Mouse (Mus musculus) forebrain, embryonic 13.5 days (tissue): ENCODE results near the gene Tdrd9. TPM values are rescaled to one million over a fixed set of nuclear protein-coding genes. Genes with fewer than 3 reads are reported as not detected.

Source experiments
- ATAC-seq: fragments of 200-750 bp; cut with Nextera tagmentation; 2 replicates; pipeline ENCODE4 v1.8.0; 2017
- H3K27ac ChIP-seq: fragments of 300-500 bp; sonication (generic); 2 replicates; pipeline ENCODE4 v1.5.1; 2015; ENCODE audit warnings: inconsistent platforms, mild to moderate bottlenecking, moderate library complexity
- H3K27me3 ChIP-seq: fragments of 300-500 bp; sonication (generic); 2 replicates; pipeline ENCODE4 v1.6.1; 2015; ENCODE audit warnings: mild to moderate bottlenecking, inconsistent platforms
- H3K36me3 ChIP-seq: fragments of 300-500 bp; sonication (generic); 2 replicates; pipeline ENCODE4 v1.6.1; 2015; ENCODE audit warnings: mild to moderate bottlenecking, inconsistent platforms; ENCODE audit not compliant: poor library complexity, severe bottlenecking
- H3K4me1 ChIP-seq: fragments of 300-500 bp; sonication (generic); 2 replicates; pipeline ENCODE4 v1.6.1; 2015; ENCODE audit warnings: inconsistent platforms
- H3K4me2 ChIP-seq: fragments of 300-500 bp; sonication (generic); 2 replicates; pipeline ENCODE4 v1.6.1; 2015; ENCODE audit warnings: inconsistent platforms, mild to moderate bottlenecking, moderate library complexity
- H3K4me3 ChIP-seq: fragments of 300-500 bp; sonication (generic); 2 replicates; pipeline ENCODE4 v1.5.1; 2015; ENCODE audit warnings: mild to moderate bottlenecking, inconsistent platforms
- H3K9ac ChIP-seq: fragments of 300-500 bp; sonication (generic); 2 replicates; pipeline ENCODE4 v1.6.1; 2015; ENCODE audit warnings: mild to moderate bottlenecking, inconsistent platforms
- H3K9me3 ChIP-seq: fragments of 300-500 bp; sonication (generic); replicated peaks from 2 replicates; pipeline ENCODE4 v1.6.1; 2016; ENCODE audit warnings: inconsistent platforms
- WGBS: fragments of 180-500 bp; shearing (Covaris S2); methylation state at CpG from one replicate; pipeline ENCODE4 v1.1.7; 2015; 5-methylcytosine and 5-hydroxymethylcytosine counted together
- polyA plus RNA-seq: library from polyadenylated mRNA; unstranded; fragments of >200 nt; fragmentation: Nextera tagmentation; extraction: Ambion mirVana; gene quantifications from 2 replicates; pipeline ENCODE4 v1.2.1, GENCODE M21; 2015

Gene Tdrd9
- 0.45 and 1.3 TPM in 2 replicates for polyA plus RNA-seq

- H3K27me3 ChIP-seq, result no peaks in the 10 kb centered on the region
- no peak for ATAC-seq
- 91% methylated on average over 18 of the region's 18 CpGs for WGBS
- H3K4me1 ChIP-seq, result peaks cover 2% of the 10 kb centered on the region
- no peak within 1 kb of the TSS for H3K9ac ChIP-seq
- H3K9me3 ChIP-seq, result no peaks in the 10 kb centered on the region
- H3K4me3 ChIP-seq, result no peak within 1 kb of the TSS
- no peaks in the 10 kb centered on the region for H3K36me3 ChIP-seq
- no peak within 1 kb of the TSS for H3K27ac ChIP-seq
- H3K4me2 ChIP-seq, result no peak within 1 kb of the TSS
Measured at GRCm38 (mm10) chr12:111971231-111971686, at the start of gene Tdrd9. Tdrd9 (plus strand) TSS chr12:111971559.

- Histone ChIP-seq H3K4me3 (no peak overlapping the region), H3K36me3 (no peaks in the 10 kb centered on the region), H3K9me3 (no peaks in the 10 kb centered on the region), H3K4me2 (no peak overlapping the region), H3K9ac (no peak overlapping the region), H3K4me1 (peaks cover 4% of the 10 kb centered on the region; the same call in 1 of the 2 replicates), H3K27me3 (0 out of 2 replicates have a peak, but pooled peaks cover 2% of the 10 kb centered on the region), H3K27ac (no peak overlapping the region)
- no peak for ATAC-seq
- 91% methylated on average over 6 of the region's 6 CpGs for WGBS
Measured at GRCm38 (mm10) chr12:111923117-111923516, 48.2 kb upstream of the Tdrd9 start.

GRCm38 (mm10) chr12:111927338-111927737 is 44.0 kb upstream of the Tdrd9 start:
- WGBS, result 83% methylated on average over 1 of the region's 1 CpGs
- Histone ChIP-seq H3K27me3 (no peaks in the 10 kb centered on the region), H3K4me1 (peaks cover 4% of the 10 kb centered on the region; the same call in 1 of the 2 replicates), H3K4me2 (no peak overlapping the region), H3K4me3 (no peak overlapping the region), H3K27ac (no peak overlapping the region), H3K9ac (no peak overlapping the region), H3K36me3 (no peaks in the 10 kb centered on the region), H3K9me3 (no peaks in the 10 kb centered on the region)
- no peak for ATAC-seq

GRCm38 (mm10) chr12:111928411-111928966 is 42.9 kb upstream of the Tdrd9 start:
- peaks cover 4% of the 10 kb centered on the region; the same call in 1 of the 2 replicates for H3K4me1 ChIP-seq
- H3K9me3 ChIP-seq, result no peaks in the 10 kb centered on the region
- H3K27ac ChIP-seq, result no peak overlapping the region
- H3K27me3 ChIP-seq, result no peaks in the 10 kb centered on the region
- no peak for ATAC-seq
- H3K36me3 ChIP-seq, result no peaks in the 10 kb centered on the region
- H3K9ac ChIP-seq, result no peak overlapping the region
- 89% methylated on average over 18 of the region's 18 CpGs for WGBS
- H3K4me2 ChIP-seq, result no peak overlapping the region
- no peak overlapping the region for H3K4me3 ChIP-seq

GRCm38 (mm10) chr12:111931411-111932025 is 39.8 kb upstream of the Tdrd9 start:
- no peak overlapping the region for H3K4me2 ChIP-seq
- ATAC-seq, result no peak
- no peaks in the 10 kb centered on the region for H3K36me3 ChIP-seq
- no peaks in the 10 kb centered on the region for H3K27me3 ChIP-seq
- no peak overlapping the region for H3K4me3 ChIP-seq
- no peak overlapping the region for H3K9ac ChIP-seq
- no peaks in the 10 kb centered on the region for H3K9me3 ChIP-seq
- no peak overlapping the region for H3K27ac ChIP-seq
- 88% methylated on average over 9 of the region's 9 CpGs for WGBS
- peaks cover 8% of the 10 kb centered on the region for H3K4me1 ChIP-seq

GRCm38 (mm10) chr12:111932513-111932912 is 38.8 kb upstream of the Tdrd9 start:
- ATAC-seq, result no peak
- H3K36me3 ChIP-seq, result no peaks in the 10 kb centered on the region
- 76% methylated on average over 3 of the region's 3 CpGs for WGBS

GRCm38 (mm10) chr12:111933032-111933704 is 38.2 kb upstream of the Tdrd9 start:
- 60% methylated on average over 10 of the region's 11 CpGs for WGBS
- Histone ChIP-seq H3K9ac (no peak overlapping the region), H3K4me2 (no peak overlapping the region), H3K27ac (no peak overlapping the region), H3K36me3 (no peaks in the 10 kb centered on the region), H3K4me1 (peaks cover 17% of the 10 kb centered on the region), H3K9me3 (no peaks in the 10 kb centered on the region), H3K4me3 (no peak overlapping the region), H3K27me3 (no peaks in the 10 kb centered on the region)
- ATAC-seq, result no peak

More at GRCm38 (mm10) chr12:111932513-111932912, 38.8 kb upstream of the Tdrd9 start:
- no peaks in the 10 kb centered on the region for H3K27me3 ChIP-seq
- H3K27ac ChIP-seq, result no peak overlapping the region
- H3K9me3 ChIP-seq, result no peaks in the 10 kb centered on the region
- H3K4me3 ChIP-seq, result no peak overlapping the region
- no peak overlapping the region for H3K4me2 ChIP-seq
- peaks cover 14% of the 10 kb centered on the region for H3K4me1 ChIP-seq
- H3K9ac ChIP-seq, result no peak overlapping the region

- 81% methylated on average over 2 of the region's 2 CpGs for WGBS
Measured at GRCm38 (mm10) chr12:111933971-111934370, 37.4 kb upstream of the Tdrd9 start.

GRCm38 (mm10) chr12:111936706-111937550 is 34.4 kb upstream of the Tdrd9 start:
- Histone ChIP-seq H3K27me3 (peaks cover 11% of the 10 kb centered on the region; the same call in 1 of the 2 replicates), H3K27ac (no peak overlapping the region; the same call in 1 of the 2 replicates), H3K36me3 (no peaks in the 10 kb centered on the region), H3K4me1 (peaks cover 17% of the 10 kb centered on the region), H3K4me2 (peak overlapping the region; percentile 30; the same call in 1 of the 2 replicates), H3K4me3 (no peak overlapping the region), H3K9me3 (no peaks in the 10 kb centered on the region), H3K9ac (no peak overlapping the region; the same call in 1 of the 2 replicates)
- WGBS, result 34% methylated on average over 24 of the region's 24 CpGs
- ATAC-seq, result peak; percentile 77

More at GRCm38 (mm10) chr12:111933971-111934370, 37.4 kb upstream of the Tdrd9 start:
- Histone ChIP-seq H3K36me3 (no peaks in the 10 kb centered on the region), H3K4me2 (no peak overlapping the region), H3K9me3 (no peaks in the 10 kb centered on the region), H3K27ac (no peak overlapping the region), H3K9ac (no peak overlapping the region), H3K4me3 (no peak overlapping the region), H3K4me1 (peaks cover 17% of the 10 kb centered on the region), H3K27me3 (peaks cover 7% of the 10 kb centered on the region; the same call in 1 of the 2 replicates)
- ATAC-seq, result no peak

GRCm38 (mm10) chr12:111938623-111939177 is 32.7 kb upstream of the Tdrd9 start:
- H3K9me3 ChIP-seq, result no peaks in the 10 kb centered on the region
- H3K27ac ChIP-seq, result no peak overlapping the region
- H3K36me3 ChIP-seq, result no peaks in the 10 kb centered on the region
- peaks cover 11% of the 10 kb centered on the region; the same call in 1 of the 2 replicates for H3K27me3 ChIP-seq
- no peak overlapping the region for H3K9ac ChIP-seq
- no peak for ATAC-seq
- no peak overlapping the region for H3K4me3 ChIP-seq
- H3K4me1 ChIP-seq, result peaks cover 21% of the 10 kb centered on the region
- 88% methylated on average over 1 of the region's 1 CpGs for WGBS
- H3K4me2 ChIP-seq, result no peak overlapping the region

GRCm38 (mm10) chr12:111943421-111944064 is 27.8 kb upstream of the Tdrd9 start:
- Histone ChIP-seq H3K4me1 (peaks cover 4% of the 10 kb centered on the region; the same call in 1 of the 2 replicates), H3K27ac (no peak overlapping the region), H3K36me3 (no peaks in the 10 kb centered on the region), H3K4me3 (no peak overlapping the region), H3K9me3 (no peaks in the 10 kb centered on the region), H3K27me3 (peaks cover 8% of the 10 kb centered on the region; the same call in 1 of the 2 replicates), H3K9ac (no peak overlapping the region), H3K4me2 (no peak overlapping the region)
- no peak for ATAC-seq
- 61% methylated on average over 10 of the region's 10 CpGs for WGBS
